Mouse (Mus musculus) kidney, embryonic 14.5 days (tissue): Measurements from ENCODE around the gene Slc25a33. TPM values are rescaled to one million over a fixed set of nuclear protein-coding genes. Genes with fewer than 3 reads are reported as not detected.

Experiments used
- ATAC-seq: fragments of 200-750 bp; cut with Nextera tagmentation; 2 replicates; pipeline ENCODE4 v1.8.0; 2017; ENCODE audit warnings: moderate number of reproducible peaks, mild to moderate bottlenecking, moderate TSS enrichment, moderate library complexity; ENCODE audit not compliant: low FRiP score, low TSS enrichment
- H3K27ac ChIP-seq: fragments of 300-500 bp; sonication (generic); 2 replicates; pipeline ENCODE4 v1.5.1; 2014; ENCODE audit warnings: low read depth, mild to moderate bottlenecking, low read length, moderate library complexity, mixed read lengths
- H3K27me3 ChIP-seq: fragments of 300-500 bp; sonication (generic); 2 replicates; pipeline ENCODE4 v1.6.1; 2014; ENCODE audit warnings: mild to moderate bottlenecking, low read length; ENCODE audit not compliant: control insufficient read depth, insufficient read depth
- H3K36me3 ChIP-seq: fragments of 300-500 bp; sonication (generic); 2 replicates; pipeline ENCODE4 v1.6.1; 2014; ENCODE audit warnings: low read length, mixed read lengths; ENCODE audit not compliant: control insufficient read depth, insufficient read depth
- H3K4me1 ChIP-seq: fragments of 300-500 bp; sonication (generic); 2 replicates; pipeline ENCODE4 v1.6.1; 2014; ENCODE audit warnings: low read length, mixed read lengths; ENCODE audit not compliant: control insufficient read depth, insufficient read depth
- H3K4me2 ChIP-seq: fragments of 300-500 bp; sonication (generic); replicated peaks from 2 replicates; pipeline ENCODE4 v1.6.1; 2014; ENCODE audit warnings: low read depth, mild to moderate bottlenecking, low read length
- H3K4me3 ChIP-seq: fragments of 300-500 bp; sonication (generic); 2 replicates; pipeline ENCODE4 v1.5.1; 2014; ENCODE audit warnings: mild to moderate bottlenecking, low read length
- H3K9ac ChIP-seq: fragments of 300-500 bp; sonication (generic); 2 replicates; pipeline ENCODE4 v1.6.1; 2014; ENCODE audit warnings: low read depth, mild to moderate bottlenecking, low read length, moderate library complexity
- H3K9me3 ChIP-seq: fragments of 300-500 bp; sonication (generic); 2 replicates; pipeline ENCODE4 v1.6.1; 2016; ENCODE audit warnings: low read length; ENCODE audit not compliant: control insufficient read depth
- WGBS: fragments of 180-500 bp; shearing (Covaris S2); extraction: QIAGEN DNeasy Blood & Tissue Kit; methylation state at CpG from one replicate; pipeline ENCODE4 v1.1.7; 2014; 5-methylcytosine and 5-hydroxymethylcytosine counted together
- polyA plus RNA-seq: library from polyadenylated mRNA; unstranded; fragments of >200 nt; fragmentation: Nextera tagmentation; extraction: Ambion mirVana; gene quantifications from 2 replicates; pipeline ENCODE4 v1.2.1, GENCODE M21; 2014

The Slc25a33 gene
- polyA plus RNA-seq, 1 experiment from 2014 or later, result 19.3 TPM

DNA sequence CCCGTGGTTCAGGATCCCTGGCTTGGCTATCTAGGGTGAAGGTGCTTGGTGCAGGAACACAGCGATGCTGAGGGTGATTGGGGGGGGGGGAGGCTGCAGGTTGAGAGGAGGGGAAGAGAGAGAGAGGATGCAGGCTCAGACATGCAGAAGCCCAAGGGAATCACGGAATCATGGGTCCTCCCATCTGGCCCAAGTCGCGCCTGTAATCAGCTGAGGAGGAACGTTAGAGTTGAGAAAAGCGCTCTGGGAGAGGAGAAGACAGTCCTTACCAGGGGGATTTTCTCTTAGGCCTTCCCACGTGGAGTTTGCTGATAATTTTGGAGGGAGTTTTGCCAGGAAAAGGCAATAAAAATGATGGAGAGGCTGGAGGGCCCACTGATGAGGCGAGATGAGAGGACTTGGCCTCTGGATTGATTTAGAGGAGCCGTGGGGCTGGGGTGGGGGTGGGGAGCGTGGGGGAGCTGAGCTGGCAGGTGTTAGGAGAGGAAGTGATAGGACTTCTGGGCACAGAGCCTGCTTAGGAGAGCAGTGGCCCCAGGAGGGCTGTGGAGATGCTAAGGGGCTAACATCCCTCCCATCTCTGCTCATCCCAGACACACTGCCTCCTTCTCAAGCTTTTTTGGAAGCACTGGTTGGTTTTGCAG is 34.6 kb upstream of the Slc25a33 start:
- Histone ChIP-seq H3K4me2 (no peak overlapping the region; the same call in 1 of the 2 replicates), H3K4me1 (peaks cover 7% of the 10 kb centered on the region; the same call in 1 of the 2 replicates), H3K36me3 (no peaks in the 10 kb centered on the region), H3K9me3 (no peaks in the 10 kb centered on the region), H3K4me3 (no peak overlapping the region), H3K27me3 (peaks cover 7% of the 10 kb centered on the region; the same call in 1 of the 2 replicates), H3K9ac (no peak overlapping the region), H3K27ac (no peak overlapping the region)
- ATAC-seq, result peak; percentile 53
- WGBS, result 23% methylated on average over 11 of the region's 11 CpGs

DNA sequence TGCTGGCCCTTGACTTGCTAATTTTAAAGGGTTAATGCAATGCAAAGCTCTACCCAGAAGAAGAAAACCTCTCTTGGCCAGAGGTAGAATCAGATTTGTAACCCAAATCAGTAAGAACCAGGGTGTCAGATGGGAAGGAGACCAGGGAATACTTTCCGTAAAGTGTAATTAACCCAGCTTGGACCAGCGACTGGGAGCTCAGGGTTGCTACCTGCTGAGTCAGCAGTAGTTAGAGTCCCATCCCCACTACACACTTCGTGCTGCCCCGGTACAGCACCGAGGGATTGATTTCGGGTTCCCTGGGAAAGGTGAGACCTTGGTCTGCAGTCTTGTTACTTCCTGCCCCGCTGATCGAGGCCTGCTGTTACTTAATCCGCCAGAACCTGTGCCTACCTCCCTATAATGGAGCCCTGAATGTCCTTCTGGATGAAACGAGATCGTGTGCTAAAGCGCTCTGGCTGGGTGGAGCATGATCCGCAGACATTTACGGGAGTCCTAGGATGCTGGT is 34.0 kb upstream of the Slc25a33 start:
- Histone ChIP-seq H3K9me3 (no peaks in the 10 kb centered on the region), H3K9ac (no peak overlapping the region), H3K4me3 (no peak overlapping the region), H3K27ac (no peak overlapping the region), H3K4me2 (no peak overlapping the region), H3K4me1 (peaks cover 7% of the 10 kb centered on the region; the same call in 1 of the 2 replicates), H3K27me3 (peaks cover 7% of the 10 kb centered on the region; the same call in 1 of the 2 replicates), H3K36me3 (no peaks in the 10 kb centered on the region)
- peak; percentile 36 for ATAC-seq
- 21% methylated on average over 14 of the region's 14 CpGs for WGBS

DNA sequence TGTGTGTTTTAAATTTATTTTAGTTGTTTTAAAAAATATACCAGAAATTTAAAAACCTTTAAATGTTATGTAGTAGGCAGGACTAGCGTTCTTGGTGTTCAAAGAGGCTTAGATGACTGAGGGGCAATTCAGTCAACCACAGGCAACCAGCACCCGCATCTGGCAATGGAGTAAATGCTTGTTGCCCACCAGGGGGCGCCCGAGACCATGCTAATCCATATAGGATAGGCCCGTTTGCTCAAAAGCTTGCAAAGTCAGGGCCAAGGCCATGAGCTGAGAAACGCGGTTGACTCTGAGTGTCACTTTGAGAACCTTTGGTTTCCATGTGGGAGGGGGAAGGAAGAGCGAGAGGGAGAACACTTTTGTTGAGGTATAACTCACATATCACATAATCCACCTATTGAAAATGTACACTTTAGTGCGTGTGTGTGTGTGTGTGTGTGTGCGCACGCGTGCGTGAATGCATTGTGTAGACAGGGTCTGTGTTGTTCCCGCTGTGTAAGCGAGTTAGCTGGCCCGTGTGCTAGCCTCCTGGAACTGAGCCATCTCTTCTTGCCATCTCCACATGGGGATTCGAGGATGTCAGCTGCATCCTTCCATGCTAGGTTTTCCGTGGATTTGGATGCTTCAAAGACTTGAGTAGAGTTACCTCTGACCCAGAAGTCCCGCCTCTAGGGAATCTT is 32.8 kb upstream of the Slc25a33 start:
- H3K27me3 ChIP-seq, result peaks cover 7% of the 10 kb centered on the region; the same call in 1 of the 2 replicates
- H3K9me3 ChIP-seq, result no peaks in the 10 kb centered on the region
- ATAC-seq, result peak; percentile 66
- no peak overlapping the region for H3K9ac ChIP-seq
- 51% methylated on average over 19 of the region's 19 CpGs for WGBS
- peaks cover 8% of the 10 kb centered on the region for H3K4me1 ChIP-seq
- H3K4me3 ChIP-seq, result no peak overlapping the region
- no peak overlapping the region for H3K4me2 ChIP-seq
- H3K27ac ChIP-seq, result no peak overlapping the region
- H3K36me3 ChIP-seq, result no peaks in the 10 kb centered on the region

DNA sequence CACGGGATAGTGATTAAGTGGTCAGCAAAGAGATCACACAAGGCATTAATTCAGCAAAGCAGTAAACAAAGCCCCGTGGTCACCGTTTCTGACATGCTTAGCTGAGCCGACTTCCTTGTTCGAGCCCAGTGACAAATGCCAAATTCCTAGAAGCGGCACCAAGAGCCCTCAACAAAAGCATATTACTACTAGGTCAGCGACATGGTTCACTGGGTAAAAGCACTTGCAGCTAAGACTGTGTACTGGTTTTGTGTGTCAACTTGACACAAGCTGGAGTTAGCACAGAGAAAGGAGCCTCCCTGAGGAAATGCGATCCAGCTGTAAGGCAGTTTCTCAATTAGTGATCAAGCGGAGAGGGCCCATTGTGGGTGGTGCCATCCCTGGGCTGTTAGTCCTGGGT is 28.2 kb upstream of the Slc25a33 start:
- H3K9me3 ChIP-seq, result no peaks in the 10 kb centered on the region
- H3K4me3 ChIP-seq, result no peak overlapping the region
- H3K27me3 ChIP-seq, result no peaks in the 10 kb centered on the region
- peaks cover 9% of the 10 kb centered on the region for H3K4me1 ChIP-seq
- H3K27ac ChIP-seq, result peak overlapping the region; percentile 71; the same call in 1 of the 2 replicates
- 39% methylated on average over 9 of the region's 9 CpGs for WGBS
- ATAC-seq, result peak; percentile 55
- H3K9ac ChIP-seq, result no peak overlapping the region
- H3K36me3 ChIP-seq, result no peaks in the 10 kb centered on the region
- H3K4me2 ChIP-seq, result no peak overlapping the region

DNA sequence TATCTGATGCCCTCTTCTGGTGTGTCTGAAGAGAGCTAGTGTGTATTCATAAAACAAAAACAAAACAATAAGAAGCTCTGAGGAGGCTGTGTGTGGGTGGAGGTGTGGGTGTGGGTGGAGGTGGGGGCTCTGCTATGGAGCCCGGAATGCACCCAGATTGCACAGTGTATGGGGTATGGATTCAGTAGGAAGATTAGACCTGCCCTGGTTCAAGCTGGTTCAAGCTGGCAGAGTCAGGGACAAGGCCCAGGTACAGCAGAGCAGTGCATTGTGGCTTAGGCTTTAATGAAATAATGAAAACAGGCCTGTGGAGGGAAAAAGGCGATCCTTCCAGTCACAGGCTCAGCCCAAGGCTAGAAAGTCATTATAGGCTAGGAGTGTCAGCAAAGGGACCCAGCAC is 26.5 kb upstream of the Slc25a33 start:
- no peak for ATAC-seq
- Histone ChIP-seq H3K4me2 (no peak overlapping the region), H3K9me3 (no peaks in the 10 kb centered on the region), H3K27me3 (no peaks in the 10 kb centered on the region), H3K4me3 (no peak overlapping the region), H3K4me1 (peaks cover 9% of the 10 kb centered on the region), H3K36me3 (no peaks in the 10 kb centered on the region), H3K9ac (no peak overlapping the region), H3K27ac (no peak overlapping the region; the same call in 1 of the 2 replicates)
- WGBS, result 70% methylated on average over 2 of the region's 2 CpGs

DNA sequence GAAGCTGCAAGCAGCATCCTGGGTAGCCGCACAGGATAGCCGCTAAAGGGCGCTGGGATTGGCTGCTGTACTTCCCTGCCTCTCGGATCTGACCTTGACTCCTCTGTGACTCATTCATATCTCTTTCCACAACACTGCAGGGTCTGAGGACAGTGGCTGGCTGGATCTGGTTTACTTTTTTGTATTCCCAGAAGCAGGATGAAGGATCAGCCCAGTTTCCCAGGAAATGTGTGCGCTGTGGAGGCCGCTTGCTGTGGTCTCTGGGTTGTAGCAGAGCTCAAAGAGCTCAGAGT is 26.0 kb upstream of the Slc25a33 start:
- WGBS, result 91% methylated on average over 6 of the region's 6 CpGs
- Histone ChIP-seq H3K27ac (no peak overlapping the region), H3K27me3 (no peaks in the 10 kb centered on the region), H3K4me3 (no peak overlapping the region), H3K9ac (no peak overlapping the region), H3K9me3 (no peaks in the 10 kb centered on the region), H3K4me2 (no peak overlapping the region), H3K36me3 (no peaks in the 10 kb centered on the region), H3K4me1 (peaks cover 9% of the 10 kb centered on the region)
- no peak for ATAC-seq

DNA sequence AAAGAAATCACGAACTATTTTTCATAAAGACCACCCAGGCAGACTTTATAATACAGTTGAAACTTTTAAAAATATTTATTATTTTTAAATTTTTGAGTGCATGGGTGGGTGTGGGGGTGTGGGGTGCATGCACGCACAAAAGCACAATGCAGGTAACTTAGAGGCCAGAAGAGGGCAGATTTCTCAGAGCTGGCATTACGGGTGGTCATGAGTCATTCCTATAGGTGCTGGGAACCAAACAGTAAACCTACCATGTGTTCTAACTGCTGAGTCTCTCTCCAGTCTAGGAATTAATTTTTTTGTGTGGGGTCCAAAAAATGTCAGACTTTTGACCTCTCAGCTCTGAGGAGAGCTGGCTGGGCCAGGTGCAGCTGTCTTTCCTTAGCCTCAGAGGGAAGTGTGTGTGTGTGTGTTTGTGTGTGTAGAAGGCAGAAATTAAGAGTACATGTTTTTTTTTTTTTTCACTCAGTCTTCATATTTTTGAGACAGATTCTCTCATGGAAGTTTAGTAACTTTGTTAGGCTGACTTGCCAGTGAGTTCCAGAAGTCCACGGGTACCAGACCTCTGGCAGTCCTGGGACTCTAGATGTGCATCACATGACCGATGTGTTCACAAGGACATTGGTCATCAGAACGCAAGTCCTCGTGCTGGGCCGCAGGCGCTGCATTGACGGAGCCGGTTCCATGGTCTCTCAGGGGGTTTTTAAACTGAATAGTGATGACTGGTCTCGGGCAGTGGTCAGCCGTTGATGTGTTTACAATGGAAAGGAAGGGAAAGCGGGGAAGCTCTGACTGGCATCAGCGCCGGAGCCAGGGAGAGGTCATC is 25.5 kb upstream of the Slc25a33 start:
- H3K9ac ChIP-seq, result no peak overlapping the region
- peaks cover 9% of the 10 kb centered on the region for H3K4me1 ChIP-seq
- H3K27ac ChIP-seq, result no peak overlapping the region
- no peaks in the 10 kb centered on the region for H3K9me3 ChIP-seq
- no peak overlapping the region for H3K4me2 ChIP-seq
- no peak overlapping the region for H3K4me3 ChIP-seq
- no peak for ATAC-seq
- no peaks in the 10 kb centered on the region for H3K36me3 ChIP-seq
- H3K27me3 ChIP-seq, result no peaks in the 10 kb centered on the region
- WGBS, result 91% methylated on average over 16 of the region's 16 CpGs

DNA sequence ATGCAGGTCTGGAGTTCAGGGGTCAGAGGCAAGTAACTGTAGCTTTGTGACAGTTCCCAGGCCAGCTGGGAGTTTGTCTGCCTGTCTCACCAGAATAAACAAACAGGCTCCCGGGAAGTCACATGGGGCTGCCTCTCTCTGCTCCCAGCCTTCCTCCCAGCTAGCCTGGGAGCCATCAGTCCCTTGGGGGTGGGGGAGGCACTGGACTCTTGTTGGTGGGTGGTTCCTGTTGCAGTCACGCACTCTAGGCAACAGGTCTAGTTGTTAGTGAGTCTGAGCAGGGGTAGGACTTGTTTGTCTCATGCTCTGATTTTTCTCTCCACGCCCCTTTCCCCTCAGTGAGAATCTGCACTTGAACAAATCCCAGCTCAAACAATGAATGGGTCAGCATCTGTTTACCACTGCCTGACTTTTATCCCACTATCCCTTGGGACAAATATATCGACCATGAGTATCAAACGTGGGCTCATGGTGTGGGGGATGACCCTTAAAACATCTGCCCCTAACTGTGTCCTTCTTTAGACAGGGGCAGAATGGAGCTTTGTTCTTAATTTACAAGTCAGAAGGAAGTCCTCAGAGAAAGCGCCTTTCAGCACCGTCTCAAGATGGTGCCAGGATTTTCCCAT is 24.7 kb upstream of the Slc25a33 start:
- no peak overlapping the region for H3K4me3 ChIP-seq
- peak; percentile 52; the same call in 1 of the 2 replicates for ATAC-seq
- no peaks in the 10 kb centered on the region for H3K9me3 ChIP-seq
- no peaks in the 10 kb centered on the region for H3K36me3 ChIP-seq
- 0 out of 2 replicates have a peak overlapping the region, but pooled peaks have one; percentile 18 for H3K27ac ChIP-seq
- 26% methylated on average over 7 of the region's 7 CpGs for WGBS
- H3K27me3 ChIP-seq, result no peaks in the 10 kb centered on the region
- H3K9ac ChIP-seq, result no peak overlapping the region
- H3K4me1 ChIP-seq, result peaks cover 9% of the 10 kb centered on the region
- H3K4me2 ChIP-seq, result no peak overlapping the region
